Mouse (Mus musculus) embryonic facial prominence, embryonic 15.5 days (tissue): ENCODE results near the gene Tpcn2. TPM values are rescaled to one million over a fixed set of nuclear protein-coding genes. Genes with fewer than 3 reads are reported as not detected.
A peak's percentile ranks its signal among the peaks of the same experiment; 100 is the strongest.

ENCODE experiments used
- ATAC-seq: fragments of 200-750 bp; cut with Nextera tagmentation; 2 replicates; pipeline ENCODE4 v1.8.0; 2017; ENCODE audit warnings: low read depth, moderate TSS enrichment; ENCODE audit not compliant: insufficient number of reproducible peaks, low FRiP score, low TSS enrichment
- H3K27ac ChIP-seq: fragments of 300-500 bp; sonication (generic); replicated peaks from 2 replicates; pipeline ENCODE4 v1.5.1; 2015; ENCODE audit warnings: mild to moderate bottlenecking, inconsistent platforms
- H3K27me3 ChIP-seq: fragments of 300-500 bp; sonication (generic); 2 replicates; pipeline ENCODE4 v1.6.1; 2015; ENCODE audit warnings: inconsistent platforms
- H3K36me3 ChIP-seq: fragments of 300-500 bp; sonication (generic); 2 replicates; pipeline ENCODE4 v1.6.1; 2015; ENCODE audit warnings: mild to moderate bottlenecking, inconsistent platforms
- H3K4me1 ChIP-seq: fragments of 300-500 bp; sonication (generic); 2 replicates; pipeline ENCODE4 v1.6.1; 2015; ENCODE audit warnings: inconsistent platforms
- H3K4me2 ChIP-seq: fragments of 300-500 bp; sonication (generic); replicated peaks from 2 replicates; pipeline ENCODE4 v1.6.1; 2015; ENCODE audit warnings: mild to moderate bottlenecking, inconsistent platforms
- H3K4me3 ChIP-seq: fragments of 300-500 bp; sonication (generic); replicated peaks from 2 replicates; pipeline ENCODE4 v1.5.1; 2015; ENCODE audit warnings: mild to moderate bottlenecking, inconsistent platforms
- H3K9ac ChIP-seq: fragments of 300-500 bp; sonication (generic); 2 replicates; pipeline ENCODE4 v1.6.1; 2015; ENCODE audit warnings: inconsistent platforms
- H3K9me3 ChIP-seq: fragments of 300-500 bp; sonication (generic); replicated peaks from 2 replicates; pipeline ENCODE4 v1.6.1; 2016; ENCODE audit warnings: inconsistent platforms
- WGBS: fragments of 180-500 bp; shearing (Covaris S2); methylation state at CpG from one replicate; pipeline ENCODE4 v1.1.7; 2015; 5-methylcytosine and 5-hydroxymethylcytosine counted together
- polyA plus RNA-seq: library from polyadenylated mRNA; unstranded; fragments of >200 nt; fragmentation: Nextera tagmentation; extraction: Ambion mirVana; gene quantifications from 2 replicates; pipeline ENCODE4 v1.2.1, GENCODE M21; 2015

The Tpcn2 gene
- polyA plus RNA-seq, 1 experiment from 2014 or later = 12.2 TPM

DNA sequence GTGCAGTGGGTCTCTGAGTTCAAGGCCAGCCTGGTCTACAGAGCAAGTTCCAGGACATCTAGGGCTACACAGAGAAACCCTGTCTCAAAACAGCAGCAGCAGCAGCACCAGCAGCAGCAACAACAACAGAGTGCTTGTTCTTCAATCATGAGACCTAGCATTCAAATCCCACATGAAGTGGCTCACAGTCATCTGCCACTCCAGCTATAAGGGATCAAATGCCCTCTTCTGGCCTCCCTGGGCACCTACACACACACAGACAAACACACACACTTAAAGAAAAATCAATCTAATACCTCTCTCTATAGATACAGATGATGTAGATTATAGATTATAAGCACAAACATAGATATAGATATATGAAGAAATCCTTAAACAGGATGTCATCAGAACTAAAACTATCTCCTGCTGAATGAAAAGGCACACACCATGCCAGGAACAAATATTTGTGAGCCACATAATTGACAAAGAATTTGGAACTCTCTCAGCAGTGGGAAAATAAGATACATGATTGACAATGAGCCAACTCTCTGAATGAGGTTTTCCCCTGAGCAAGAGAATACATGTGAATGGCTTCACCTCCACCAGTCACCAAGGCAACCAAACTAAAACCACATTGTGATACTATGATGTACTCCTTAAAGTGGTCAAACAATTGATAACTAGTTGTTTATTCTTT, 137.4 kb downstream of the Tpcn2 start:
- H3K4me3 ChIP-seq = no peak overlapping the region
- H3K27me3 ChIP-seq = no peaks in the 10 kb centered on the region
- H3K27ac ChIP-seq = no peak overlapping the region
- no peaks in the 10 kb centered on the region for H3K36me3 ChIP-seq
- H3K4me2 ChIP-seq = no peak overlapping the region
- H3K9me3 ChIP-seq = no peaks in the 10 kb centered on the region
- no peak overlapping the region for H3K9ac ChIP-seq
- ATAC-seq = no peak
- H3K4me1 ChIP-seq = peaks cover 9% of the 10 kb centered on the region

GRCm38 (mm10) chr7:145143502-145144070, 140.2 kb downstream of the Tpcn2 start:
- H3K9me3 ChIP-seq = no peaks in the 10 kb centered on the region
- H3K36me3 ChIP-seq = no peaks in the 10 kb centered on the region
- no peak overlapping the region for H3K9ac ChIP-seq
- ATAC-seq = 0 out of 2 replicates have a peak, but pooled peaks have one; percentile 27
- no peak overlapping the region for H3K4me2 ChIP-seq
- WGBS = 54% methylated on average over 3 of the region's 3 CpGs
- H3K27me3 ChIP-seq = no peaks in the 10 kb centered on the region
- peaks cover 9% of the 10 kb centered on the region for H3K4me1 ChIP-seq
- no peak overlapping the region for H3K27ac ChIP-seq
- H3K4me3 ChIP-seq = no peak overlapping the region

- no peaks in the 10 kb centered on the region for H3K9me3 ChIP-seq
- no peaks in the 10 kb centered on the region for H3K36me3 ChIP-seq
- ATAC-seq = no peak
- no peak overlapping the region for H3K4me2 ChIP-seq
- H3K4me1 ChIP-seq = peaks cover 9% of the 10 kb centered on the region
- 50% methylated on average over 2 of the region's 2 CpGs for WGBS
- H3K27ac ChIP-seq = no peak overlapping the region
- no peaks in the 10 kb centered on the region for H3K27me3 ChIP-seq
- H3K4me3 ChIP-seq = no peak overlapping the region
- no peak overlapping the region for H3K9ac ChIP-seq
These were observed 143.2 kb downstream of the Tpcn2 start for GRCm38 (mm10) chr7:145140656-145141055.

DNA sequence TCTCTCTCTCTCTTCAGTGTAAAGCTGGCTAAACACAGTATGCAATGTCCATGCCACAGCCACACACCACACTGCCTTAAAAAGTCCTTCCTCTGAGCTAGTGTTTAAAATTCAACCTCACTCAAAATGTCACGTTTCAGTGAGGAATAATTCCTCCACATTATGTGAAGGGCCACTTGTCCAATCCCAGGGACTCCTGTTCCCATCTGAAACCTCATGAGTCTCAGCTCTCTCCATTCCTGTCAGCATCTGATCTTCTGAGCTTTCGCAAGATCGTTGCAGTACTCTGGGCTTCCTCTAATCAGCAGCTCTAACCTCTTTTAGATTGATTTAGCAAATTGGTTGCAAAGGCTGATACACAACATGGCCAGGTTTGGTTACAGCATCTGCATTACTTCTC, 144.2 kb downstream of the Tpcn2 start:
- WGBS = 90% methylated on average over 3 of the region's 3 CpGs
- no peak overlapping the region for H3K4me2 ChIP-seq
- H3K9me3 ChIP-seq = no peaks in the 10 kb centered on the region
- H3K27me3 ChIP-seq = no peaks in the 10 kb centered on the region
- H3K4me1 ChIP-seq = peaks cover 9% of the 10 kb centered on the region
- no peak for ATAC-seq
- no peaks in the 10 kb centered on the region for H3K36me3 ChIP-seq
- H3K9ac ChIP-seq = no peak overlapping the region
- H3K4me3 ChIP-seq = no peak overlapping the region
- H3K27ac ChIP-seq = no peak overlapping the region

DNA sequence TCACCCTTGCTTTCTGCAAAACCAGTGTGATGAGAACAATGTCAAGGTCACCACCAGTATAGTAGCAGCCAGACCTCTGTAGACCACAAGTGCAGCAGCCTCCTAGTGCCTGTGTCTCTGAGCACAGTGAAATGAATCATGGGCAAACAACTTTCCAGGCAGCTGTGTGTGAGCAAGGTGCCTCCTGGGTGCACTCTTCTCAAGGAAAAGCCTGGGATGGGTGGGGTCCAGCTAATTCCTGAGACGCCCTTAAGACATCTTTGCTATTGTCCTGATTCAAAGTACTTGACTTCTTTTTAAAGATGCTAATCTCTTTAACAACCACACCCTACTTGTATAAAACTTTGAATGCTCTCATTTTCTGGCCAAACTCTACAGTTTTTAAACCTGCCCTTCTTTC, 144.7 kb downstream of the Tpcn2 start:
- WGBS = 70% methylated on average over 1 of the region's 1 CpGs
- Histone ChIP-seq H3K9ac (no peak overlapping the region), H3K4me2 (no peak overlapping the region), H3K36me3 (no peaks in the 10 kb centered on the region), H3K4me1 (peaks cover 9% of the 10 kb centered on the region), H3K27ac (no peak overlapping the region), H3K9me3 (no peaks in the 10 kb centered on the region), H3K27me3 (no peaks in the 10 kb centered on the region), H3K4me3 (no peak overlapping the region)
- no peak for ATAC-seq

DNA sequence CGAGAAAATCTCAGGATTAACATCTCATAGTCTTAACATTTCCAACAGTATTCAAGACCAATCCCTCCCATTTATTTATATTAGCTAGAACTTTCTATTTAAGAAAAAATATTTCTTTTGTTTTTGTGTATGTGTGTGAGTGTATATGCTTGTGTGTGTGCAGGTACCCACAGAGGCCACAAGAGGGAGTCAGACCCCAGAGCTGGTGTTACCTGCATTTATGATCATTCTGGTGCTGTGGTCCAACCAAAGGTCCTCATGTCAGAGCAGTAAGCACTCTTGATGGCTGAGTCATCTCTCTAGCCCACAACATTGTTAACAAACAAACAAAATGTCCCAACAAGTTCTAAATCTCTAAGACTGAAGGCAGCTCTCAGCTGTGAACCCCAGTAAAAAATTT, 145.9 kb downstream of the Tpcn2 start:
- no peaks in the 10 kb centered on the region for H3K36me3 ChIP-seq
- no peaks in the 10 kb centered on the region for H3K4me1 ChIP-seq
- H3K27ac ChIP-seq = no peak overlapping the region
- H3K4me3 ChIP-seq = no peak overlapping the region
- no peaks in the 10 kb centered on the region for H3K27me3 ChIP-seq
- no peak for ATAC-seq
- H3K4me2 ChIP-seq = no peak overlapping the region
- no peak overlapping the region for H3K9ac ChIP-seq
- no peaks in the 10 kb centered on the region for H3K9me3 ChIP-seq
- WGBS = 87% methylated on average over 1 of the region's 1 CpGs

GRCm38 (mm10) chr7:145136831-145137230, 147.0 kb downstream of the Tpcn2 start:
- Histone ChIP-seq H3K36me3 (no peaks in the 10 kb centered on the region), H3K4me3 (no peak overlapping the region), H3K9me3 (no peaks in the 10 kb centered on the region), H3K27me3 (no peaks in the 10 kb centered on the region), H3K4me2 (no peak overlapping the region), H3K9ac (no peak overlapping the region), H3K4me1 (no peaks in the 10 kb centered on the region), H3K27ac (no peak overlapping the region)
- no peak for ATAC-seq
- WGBS = 86% methylated on average over 4 of the region's 4 CpGs

Other genes starting within 250 kb of the Tpcn2 start
- 0.19 TPM in 1 of 2 replicates, not detected in the other for gene 1810010D01Rik, start 75.9 kb downstream of the Tpcn2 start, polyA plus RNA-seq
- gene Mrgprf, start 16.8 kb upstream of the Tpcn2 start, polyA plus RNA-seq = 8.1 and 10.1 TPM in 2 replicates
- gene Mrgprd, start 30.8 kb upstream of the Tpcn2 start, polyA plus RNA-seq = not detected in 2 replicates